In the genomic region with DNA sequence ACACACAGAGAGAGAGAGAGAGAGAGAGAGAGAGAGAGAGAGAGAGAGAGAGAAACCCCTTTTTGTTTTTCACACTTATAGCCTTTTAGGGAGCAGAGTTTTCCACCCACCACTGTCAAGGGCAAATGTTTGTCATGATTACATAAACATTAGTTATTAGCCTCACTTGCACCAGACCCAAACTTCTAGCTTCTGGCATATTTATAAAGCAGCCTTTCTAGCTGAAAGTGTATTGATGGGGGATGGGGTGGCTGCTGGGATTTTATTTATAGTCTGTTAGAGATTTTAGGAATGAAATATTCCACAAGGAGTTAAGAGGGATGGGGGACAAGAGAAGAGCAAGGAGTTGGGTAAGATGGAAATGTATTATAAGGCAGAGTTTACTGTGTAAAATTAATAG, we compare ENCODE assay signal across 16 mouse cellular contexts. TPM values are rescaled to one million over a fixed set of nuclear protein-coding genes. Genes with fewer than 3 reads are reported as not detected.
A peak's percentile ranks its signal among the peaks of the same experiment; 100 is the strongest.
DNase-seq lines count a peak whose midpoint lies in the region; ATAC-seq and TF ChIP-seq lines count a peak whose summit lies in the region.
"Had no signal": no experiment of that assay in that cellular context is flagged by ENCODE, and none has a peak within 500 bp of the region (broad histone marks: within the 10 kb centered on the region; RNA-seq: fewer than 3 reads in every experiment).

No protein-coding gene starts in this region.

- no peaks in the 10 kb centered on the region for H3K9me3 ChIP-seq in kidney, embryonic 15.5 days (replicated peaks)
- no peaks in the 10 kb centered on the region for H3K9me3 ChIP-seq in kidney, embryonic 14.5 days (ENCODE audit: control insufficient read depth, low read length)
- H3K9me3 ChIP-seq in lung, postnatal 0 days (ENCODE audit: low read length): no peaks in the 10 kb centered on the region
- H3K9me3 ChIP-seq: embryonic facial prominence, embryonic 13.5 days; hindbrain, embryonic 13.5 days; liver, embryonic 13.5 days had no signal

- no peak for TF ChIP-seq EP300 in lung, postnatal 0 days (IDR thresholded peaks at IDR 0.05)

- no peaks in the 10 kb centered on the region for H3K27me3 ChIP-seq in kidney, embryonic 15.5 days
- H3K27me3 ChIP-seq in kidney, embryonic 14.5 days (ENCODE audit: control insufficient read depth, insufficient read depth, low read length): no peaks in the 10 kb centered on the region
- H3K27me3 ChIP-seq in lung, postnatal 0 days (replicated peaks; ENCODE audit: insufficient read depth, low read length): no peaks in the 10 kb centered on the region
- H3K27me3 ChIP-seq: CH12.LX; hindbrain, embryonic 13.5 days; liver, embryonic 13.5 days had no signal

- H3K4me3 ChIP-seq in kidney, embryonic 15.5 days (replicated peaks): no peak overlapping the region
- no peak overlapping the region for H3K4me3 ChIP-seq in kidney, embryonic 14.5 days (ENCODE audit: low read length)
- no peak overlapping the region for H3K4me3 ChIP-seq in lung, postnatal 0 days (ENCODE audit: low read depth, low read length)
- H3K4me3 ChIP-seq: embryonic facial prominence, embryonic 13.5 days; hindbrain, embryonic 13.5 days; liver, embryonic 13.5 days had no signal

- H3K4me2 ChIP-seq in kidney, embryonic 15.5 days: no peak overlapping the region
- H3K4me2 ChIP-seq in kidney, embryonic 14.5 days (replicated peaks; ENCODE audit: low read depth, low read length): no peak overlapping the region
- no peak overlapping the region for H3K4me2 ChIP-seq in lung, postnatal 0 days (replicated peaks; ENCODE audit: low read depth, low read length)
- H3K4me2 ChIP-seq: embryonic facial prominence, embryonic 13.5 days; hindbrain, embryonic 13.5 days; liver, embryonic 13.5 days; midbrain, embryonic 11.5 days had no signal

- H3K36me3 ChIP-seq in kidney, embryonic 15.5 days: no peaks in the 10 kb centered on the region
- H3K36me3 ChIP-seq in kidney, embryonic 14.5 days (ENCODE audit: control insufficient read depth, insufficient read depth, low read length): no peaks in the 10 kb centered on the region
- H3K36me3 ChIP-seq in lung, postnatal 0 days (ENCODE audit: insufficient read depth, low read length): no peaks in the 10 kb centered on the region
- H3K36me3 ChIP-seq: embryonic facial prominence, embryonic 13.5 days; hindbrain, embryonic 13.5 days; liver, embryonic 13.5 days had no signal

- peak overlapping the region; percentile 51; the same call in 1 of the 2 replicates for H3K27ac ChIP-seq in kidney, embryonic 15.5 days
- H3K27ac ChIP-seq in kidney, embryonic 14.5 days (ENCODE audit: low read depth, low read length): no peak overlapping the region
- H3K27ac ChIP-seq in lung, postnatal 0 days (ENCODE audit: low read length): peak overlapping the region; percentile 54; the same call in 1 of the 2 replicates
- H3K27ac ChIP-seq: embryonic facial prominence, embryonic 13.5 days; hindbrain, embryonic 13.5 days had no signal

- peak; percentile 41 for DNase-seq in adrenal gland, adult 2 months
- DNase-seq in adrenal gland, adult 18-20 months (ENCODE audit: low spot score in 2 of 2): no peak
- DNase-seq in adipocyte (ENCODE audit: low spot score): peak; percentile 75
- peak; percentile 70 for DNase-seq in lung, postnatal 0 days (ENCODE audit: low spot score)
- no peak for DNase-seq in frontal cortex, postnatal 25 days (ENCODE audit: low spot score in 2 of 2)
- DNase-seq in cerebellum, postnatal 36 days: no peak
- DNase-seq: cerebellum, adult 18-20 months; liver, embryonic 13.5 days; thymus, postnatal 25 days had no signal

- H3K9ac ChIP-seq in kidney, embryonic 15.5 days: no peak overlapping the region
- H3K9ac ChIP-seq in kidney, embryonic 14.5 days (ENCODE audit: low read depth, low read length): no peak overlapping the region
- no peak overlapping the region for H3K9ac ChIP-seq in lung, postnatal 0 days (replicated peaks; ENCODE audit: low read depth)
- H3K9ac ChIP-seq: embryonic facial prominence, embryonic 13.5 days; hindbrain, embryonic 13.5 days; liver, embryonic 13.5 days had no signal

- peaks cover 21% of the 10 kb centered on the region; the same call in 1 of the 2 replicates for H3K4me1 ChIP-seq in kidney, embryonic 15.5 days
- H3K4me1 ChIP-seq in kidney, embryonic 14.5 days (ENCODE audit: control insufficient read depth, insufficient read depth, low read length): no peaks in the 10 kb centered on the region; the same call in none of the 2 replicates
- H3K4me1 ChIP-seq in lung, postnatal 0 days (ENCODE audit: insufficient read depth, low read depth, low read length): no peaks in the 10 kb centered on the region

- ATAC-seq in kidney, embryonic 15.5 days (replicated peaks; ENCODE audit: low FRiP score): no peak
- ATAC-seq in kidney, embryonic 14.5 days (ENCODE audit: low FRiP score, low TSS enrichment): no peak
- peak; percentile 46 for ATAC-seq in lung, postnatal 0 days
- ATAC-seq: activated CD4-positive, CD25-positive, alpha-beta regulatory T cell, adult 4 months had no signal

- TF ChIP-seq CTCF in lung, postnatal 0 days (IDR thresholded peaks at IDR 0.05): no peak

RNA-seq across cellular contexts. Expression of a gene that starts 27.4 kb away (rescaled TPM):
- total RNA-seq in adrenal gland, adult 2 months (2021): 10 to 100 TPM; 17.1 to 17.4 TPM
- polyA plus RNA-seq in adrenal gland, adult 2 months (2012; rRNA removed): 3.7 and 4.2 TPM in 2 replicates
- total RNA-seq in adrenal gland, adult 18-20 months (2021): 10 to 100 TPM; 10.9 to 16.5 TPM
- 14.1 and 14.3 TPM in 2 replicates for polyA plus RNA-seq in kidney, embryonic 15.5 days (2015; fragmentation: Nextera tagmentation; extraction: Ambion mirVana)
- 9.5 and 13.0 TPM in 2 replicates for polyA plus RNA-seq in kidney, embryonic 14.5 days (2014; fragmentation: Nextera tagmentation; extraction: Ambion mirVana)
- polyA plus RNA-seq in lung, postnatal 0 days (2015; fragmentation: Nextera tagmentation; extraction: Ambion mirVana): 9.8 and 10.2 TPM in 2 replicates

Comparison
In these comparisons a context has a peak if more than half of its experiments do, and no peak if none do; other contexts are left out.
1. DNase-seq: peak in adrenal gland, adult 2 months (single experiment), adipocyte (single experiment) and lung, postnatal 0 days (single experiment); none in adrenal gland, adult 18-20 months (0 of 2), frontal cortex, postnatal 25 days (0 of 2) and cerebellum, postnatal 36 days (0 of 2).